Comparison of ENCODE assay signal across 19 mouse cellular contexts in the genomic region with DNA sequence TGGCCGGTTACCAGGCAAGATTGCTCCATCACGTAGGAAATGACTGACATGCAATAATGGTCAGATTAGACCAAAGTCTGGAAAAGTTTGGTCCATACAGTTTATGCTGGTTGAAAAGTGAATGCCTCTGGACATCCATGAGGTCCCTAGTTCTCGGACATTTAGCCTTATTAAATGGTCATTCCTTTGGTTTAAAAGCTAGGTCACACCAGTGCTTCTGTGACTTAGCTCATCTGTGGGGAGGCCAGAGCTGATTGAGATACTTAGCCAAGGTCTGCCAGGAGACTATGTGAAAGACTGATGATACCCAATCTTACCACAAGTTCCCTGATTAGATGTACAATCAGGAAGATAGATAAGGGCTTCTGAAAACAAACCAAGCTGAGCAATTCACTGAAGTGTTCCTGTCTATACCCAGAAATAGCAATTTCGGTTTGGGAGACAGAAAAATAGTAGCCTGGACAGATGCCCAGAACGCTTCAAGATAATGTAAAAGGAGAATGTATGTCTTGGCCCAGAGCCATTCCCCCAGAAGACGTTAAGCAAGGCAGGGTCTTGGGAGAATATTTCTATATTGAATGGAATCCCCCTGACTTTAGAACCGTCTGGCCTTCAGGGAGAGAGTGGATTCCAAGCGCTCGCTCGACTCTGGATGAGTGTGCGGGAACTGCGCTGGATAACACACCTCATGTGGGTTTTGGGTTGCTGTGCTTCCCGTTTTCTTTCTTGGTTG.
DNase-seq lines count a peak whose midpoint lies in the region; ATAC-seq lines count a peak whose summit lies in the region.
"Had no signal": no experiment of that assay in that cellular context is flagged by ENCODE, and none has a peak within 500 bp of the region (broad histone marks: within the 10 kb centered on the region; RNA-seq: fewer than 3 reads in every experiment).

No protein-coding gene starts in this region.

- H3K9ac ChIP-seq in heart, embryonic 12.5 days = no peak overlapping the region
- no peak overlapping the region for H3K9ac ChIP-seq in heart, embryonic 11.5 days (ENCODE audit: low read depth, low read length)
- H3K9ac ChIP-seq in kidney, embryonic 16.5 days (replicated peaks; ENCODE audit: low read length) = no peak overlapping the region
- H3K9ac ChIP-seq: embryonic facial prominence, embryonic 15.5 days; forebrain, embryonic 13.5 days; hindbrain, embryonic 14.5 days; liver, embryonic 13.5 days had no signal

- H3K4me2 ChIP-seq in heart, embryonic 12.5 days = no peak overlapping the region
- H3K4me2 ChIP-seq in heart, embryonic 11.5 days = no peak overlapping the region
- H3K4me2 ChIP-seq in kidney, embryonic 16.5 days (replicated peaks; ENCODE audit: low read depth, low read length) = no peak overlapping the region
- H3K4me2 ChIP-seq: embryonic facial prominence, embryonic 15.5 days; forebrain, embryonic 13.5 days; hindbrain, embryonic 14.5 days; liver, embryonic 13.5 days; midbrain, embryonic 11.5 days had no signal

- peak; percentile 42; the same call in 1 of the 2 replicates for ATAC-seq in heart, embryonic 12.5 days (ENCODE audit: insufficient number of reproducible peaks, low FRiP score)
- no peak for ATAC-seq in heart, embryonic 11.5 days (replicated peaks; ENCODE audit: insufficient number of reproducible peaks, low FRiP score, low TSS enrichment)
- peak; percentile 68 for ATAC-seq in kidney, embryonic 16.5 days (ENCODE audit: low FRiP score, low TSS enrichment)
- no peak for ATAC-seq in frontal cortex, adult (ENCODE audit: low TSS enrichment)
- ATAC-seq: forebrain, embryonic 13.5 days had no signal

- 46% methylated on average over 13 of the region's 13 CpGs for WGBS in heart, embryonic 12.5 days
- 58% methylated on average over 13 of the region's 13 CpGs for WGBS in heart, embryonic 11.5 days (ENCODE audit: insufficient replicate concordance)
- 56% methylated on average over 13 of the region's 13 CpGs for WGBS in kidney, embryonic 16.5 days

- H3K27me3 ChIP-seq in heart, embryonic 12.5 days (replicated peaks) = peaks cover 12% of the 10 kb centered on the region; the same call in 1 of the 2 replicates
- no peaks in the 10 kb centered on the region for H3K27me3 ChIP-seq in heart, embryonic 11.5 days (ENCODE audit: control insufficient read depth, insufficient read depth, low read length)
- no peaks in the 10 kb centered on the region for H3K27me3 ChIP-seq in kidney, embryonic 16.5 days (ENCODE audit: insufficient read depth, low read length)
- H3K27me3 ChIP-seq: embryonic facial prominence, embryonic 15.5 days; liver, embryonic 13.5 days had no signal

- no peaks in the 10 kb centered on the region for H3K9me3 ChIP-seq in heart, embryonic 12.5 days (replicated peaks)
- no peaks in the 10 kb centered on the region for H3K9me3 ChIP-seq in heart, embryonic 11.5 days (replicated peaks; ENCODE audit: control insufficient read depth, low read length)
- no peaks in the 10 kb centered on the region for H3K9me3 ChIP-seq in kidney, embryonic 16.5 days (ENCODE audit: low read length)
- H3K9me3 ChIP-seq: embryonic facial prominence, embryonic 15.5 days; forebrain, embryonic 13.5 days; liver, embryonic 13.5 days had no signal

- H3K27ac ChIP-seq in heart, embryonic 12.5 days (ENCODE audit: poor library complexity, severe bottlenecking) = no peak overlapping the region
- H3K27ac ChIP-seq in heart, embryonic 11.5 days (ENCODE audit: low read depth, low read length) = no peak overlapping the region
- peak overlapping the region; percentile 63 for H3K27ac ChIP-seq in kidney, embryonic 16.5 days (ENCODE audit: low read length)
- H3K27ac ChIP-seq: embryonic facial prominence, embryonic 15.5 days; forebrain, embryonic 13.5 days; gastrocnemius, adult 2 months; hindbrain, embryonic 14.5 days; left cerebral cortex, adult 2 months; liver, embryonic 13.5 days had no signal

- H3K36me3 ChIP-seq in heart, embryonic 12.5 days = no peaks in the 10 kb centered on the region
- no peaks in the 10 kb centered on the region for H3K36me3 ChIP-seq in heart, embryonic 11.5 days (ENCODE audit: control insufficient read depth, insufficient read depth, low read length)
- H3K36me3 ChIP-seq in kidney, embryonic 16.5 days (ENCODE audit: insufficient read depth, low read length) = no peaks in the 10 kb centered on the region
- H3K36me3 ChIP-seq: embryonic facial prominence, embryonic 15.5 days; liver, embryonic 13.5 days had no signal

- no peak for DNase-seq in kidney, adult 9 months
- peak; percentile 42 to 56 for DNase-seq in right cerebral cortex, postnatal 10 days (ENCODE audit: low spot score in 2 of 2)
- no peak for DNase-seq in right cerebral cortex, adult 18-20 months
- no peak for DNase-seq in c-Kit-positive CD71-positive TER-119-positive erythroid progenitor cells, embryonic 14.5 days (ENCODE audit: low spot score)
- DNase-seq: cerebellum, adult 18-20 months; gastrocnemius, adult 2 months; kidney, adult 8-10 months; liver, embryonic 13.5 days; lung, postnatal 36 days; thymus, postnatal 4 days had no signal

- peaks cover 20% of the 10 kb centered on the region for H3K4me1 ChIP-seq in heart, embryonic 12.5 days (replicated peaks)
- 0 out of 2 replicates have a peak, but pooled peaks cover 3% of the 10 kb centered on the region for H3K4me1 ChIP-seq in heart, embryonic 11.5 days (ENCODE audit: control insufficient read depth, insufficient read depth, low read length)
- H3K4me1 ChIP-seq in kidney, embryonic 16.5 days (ENCODE audit: insufficient read depth, low read length) = peaks cover 7% of the 10 kb centered on the region; the same call in 1 of the 2 replicates
- H3K4me1 ChIP-seq: liver, embryonic 13.5 days had no signal

- H3K4me3 ChIP-seq in heart, embryonic 12.5 days = no peak overlapping the region
- no peak overlapping the region for H3K4me3 ChIP-seq in heart, embryonic 11.5 days (ENCODE audit: low read depth, low read length)
- no peak overlapping the region for H3K4me3 ChIP-seq in kidney, embryonic 16.5 days (ENCODE audit: low read length)
- H3K4me3 ChIP-seq: embryonic facial prominence, embryonic 15.5 days; forebrain, embryonic 13.5 days; gastrocnemius, adult 2 months; left cerebral cortex, adult 2 months; liver, embryonic 13.5 days had no signal

Comparison
In these comparisons a context has a peak if more than half of its experiments do, and no peak if none do; other contexts are left out.
1. ATAC-seq: peak in heart, embryonic 12.5 days (single experiment) and kidney, embryonic 16.5 days (single experiment); none in heart, embryonic 11.5 days (single experiment) and frontal cortex, adult (single experiment).
2. DNase-seq: peak in right cerebral cortex, postnatal 10 days (2 of 2); none in kidney, adult 9 months (single experiment), right cerebral cortex, adult 18-20 months (single experiment) and c-Kit-positive CD71-positive TER-119-positive erythroid progenitor cells, embryonic 14.5 days (single experiment).